14 mouse cellular contexts compared by ENCODE assay signal in genomic region chr3:108782364-108782895, GRCm38 (mm10). TPM values are rescaled to one million over a fixed set of nuclear protein-coding genes. Genes with fewer than 3 reads are reported as not detected.
DNase-seq lines count a peak whose midpoint lies in the region; ATAC-seq lines count a peak whose summit lies in the region.
"Had no signal": no experiment of that assay in that cellular context is flagged by ENCODE, and none has a peak within 500 bp of the region (broad histone marks: within the 10 kb centered on the region; RNA-seq: fewer than 3 reads in every experiment).

No protein-coding gene starts in this region.

- no peaks in the 10 kb centered on the region for H3K36me3 ChIP-seq in kidney, embryonic 15.5 days
- H3K36me3 ChIP-seq in embryonic facial prominence, embryonic 13.5 days = no peaks in the 10 kb centered on the region
- 0 out of 2 replicates have a peak, but pooled peaks cover 9% of the 10 kb centered on the region for H3K36me3 ChIP-seq in limb, embryonic 10.5 days
- H3K36me3 ChIP-seq: hindbrain, embryonic 15.5 days; midbrain, embryonic 12.5 days had no signal

- no peak overlapping the region for H3K4me3 ChIP-seq in kidney, embryonic 15.5 days (replicated peaks)
- no peak overlapping the region for H3K4me3 ChIP-seq in embryonic facial prominence, embryonic 13.5 days
- no peak overlapping the region for H3K4me3 ChIP-seq in limb, embryonic 10.5 days
- H3K4me3 ChIP-seq: forebrain, embryonic 13.5 days; hindbrain, embryonic 15.5 days; left cerebral cortex, adult 2 months; midbrain, embryonic 12.5 days had no signal

- ATAC-seq in kidney, embryonic 15.5 days (replicated peaks; ENCODE audit: low FRiP score) = 0 out of 2 replicates have a peak, but pooled peaks have one; percentile 22
- no peak for ATAC-seq in embryonic facial prominence, embryonic 13.5 days (ENCODE audit: insufficient number of reproducible peaks, insufficient read depth, low FRiP score, low TSS enrichment, low read depth)
- ATAC-seq in monocyte, adult 5-6 weeks (replicated peaks; ENCODE audit: insufficient number of reproducible peaks, low FRiP score, low TSS enrichment, poor library complexity, severe bottlenecking) = no peak
- ATAC-seq: forebrain, embryonic 13.5 days had no signal

- WGBS in kidney, embryonic 15.5 days = 54% methylated on average over 6 of the region's 6 CpGs
- 40% methylated on average over 6 of the region's 6 CpGs for WGBS in embryonic facial prominence, embryonic 13.5 days
- WGBS in limb, embryonic 10.5 days = 75% methylated on average over 6 of the region's 6 CpGs

- no peak for DNase-seq in kidney, postnatal 36 days
- DNase-seq in MN1 (ENCODE audit: low spot score) = peak; percentile 15
- DNase-seq in limb, embryonic 10.5 days (ENCODE audit: low spot score) = no peak
- DNase-seq in urinary bladder, postnatal 36 days (ENCODE audit: low spot score in 2 of 2) = no peak
- DNase-seq: adrenal gland, adult 2 months; cerebellum, adult 9-10 months had no signal

- no peak overlapping the region for H3K9ac ChIP-seq in kidney, embryonic 15.5 days
- no peak overlapping the region for H3K9ac ChIP-seq in embryonic facial prominence, embryonic 13.5 days
- H3K9ac ChIP-seq: forebrain, embryonic 13.5 days; hindbrain, embryonic 15.5 days; midbrain, embryonic 12.5 days had no signal

- H3K27ac ChIP-seq in kidney, embryonic 15.5 days = peak overlapping the region; percentile 60; the same call in 1 of the 2 replicates
- H3K27ac ChIP-seq in embryonic facial prominence, embryonic 13.5 days = peak overlapping the region; percentile 71
- H3K27ac ChIP-seq in limb, embryonic 10.5 days = peak overlapping the region; percentile 43
- H3K27ac ChIP-seq: forebrain, embryonic 13.5 days; hindbrain, embryonic 15.5 days; left cerebral cortex, adult 2 months; midbrain, embryonic 12.5 days had no signal

- H3K27me3 ChIP-seq in kidney, embryonic 15.5 days = no peaks in the 10 kb centered on the region
- H3K27me3 ChIP-seq in embryonic facial prominence, embryonic 13.5 days = no peaks in the 10 kb centered on the region
- no peaks in the 10 kb centered on the region for H3K27me3 ChIP-seq in limb, embryonic 10.5 days (ENCODE audit: low read depth, poor library complexity, severe bottlenecking)
- H3K27me3 ChIP-seq: forebrain, embryonic 13.5 days; hindbrain, embryonic 15.5 days; midbrain, embryonic 12.5 days had no signal

- H3K4me1 ChIP-seq in kidney, embryonic 15.5 days = no peaks in the 10 kb centered on the region
- H3K4me1 ChIP-seq in embryonic facial prominence, embryonic 13.5 days = peaks cover 26% of the 10 kb centered on the region
- peaks cover 24% of the 10 kb centered on the region for H3K4me1 ChIP-seq in limb, embryonic 10.5 days
- H3K4me1 ChIP-seq: midbrain, embryonic 12.5 days had no signal

- H3K4me2 ChIP-seq in kidney, embryonic 15.5 days = no peak overlapping the region
- H3K4me2 ChIP-seq in embryonic facial prominence, embryonic 13.5 days = no peak overlapping the region
- H3K4me2 ChIP-seq: forebrain, embryonic 13.5 days; hindbrain, embryonic 15.5 days; midbrain, embryonic 12.5 days had no signal

- H3K9me3 ChIP-seq in kidney, embryonic 15.5 days (replicated peaks) = 0 out of 2 replicates have a peak, but pooled peaks cover 5% of the 10 kb centered on the region
- H3K9me3 ChIP-seq in embryonic facial prominence, embryonic 13.5 days = 0 out of 2 replicates have a peak, but pooled peaks cover 4% of the 10 kb centered on the region
- H3K9me3 ChIP-seq in limb, embryonic 10.5 days (replicated peaks) = 0 out of 2 replicates have a peak, but pooled peaks cover 6% of the 10 kb centered on the region
- H3K9me3 ChIP-seq: hindbrain, embryonic 15.5 days had no signal

RNA-seq across cellular contexts. Expression of gene Aknad1, which starts 43.0 kb away (rescaled TPM):
- polyA plus RNA-seq in kidney, embryonic 15.5 days (2015; fragmentation: Nextera tagmentation; extraction: Ambion mirVana) = 0.05 and 0.10 TPM in 2 replicates
- 0.28 and 0.29 TPM in 2 replicates for polyA plus RNA-seq in embryonic facial prominence, embryonic 13.5 days (2015; fragmentation: Nextera tagmentation; extraction: Ambion mirVana)
- polyA plus RNA-seq in limb, embryonic 10.5 days (2016; fragmentation: Nextera tagmentation; extraction: Ambion mirVana) = 0.10 TPM in 1 of 2 replicates, not detected in the other
- total RNA-seq in monocyte, adult 5-6 weeks (2017) = not detected in 3 replicates
- total RNA-seq: adrenal gland, adult 2 months; left cerebral cortex, adult 2 months had no signal
- polyA plus RNA-seq: adrenal gland, adult 2 months; forebrain, embryonic 13.5 days; hindbrain, embryonic 15.5 days; small intestine, adult 2 months had no signal

RNA-seq across cellular contexts. Expression of gene Stxbp3, which starts 57.9 kb away (rescaled TPM):
- 34.9 and 35.6 TPM in 2 replicates for polyA plus RNA-seq in kidney, embryonic 15.5 days (2015; fragmentation: Nextera tagmentation; extraction: Ambion mirVana)
- 39.3 and 40.2 TPM in 2 replicates for polyA plus RNA-seq in embryonic facial prominence, embryonic 13.5 days (2015; fragmentation: Nextera tagmentation; extraction: Ambion mirVana)
- 20.8 and 24.6 TPM in 2 replicates for polyA plus RNA-seq in limb, embryonic 10.5 days (2016; fragmentation: Nextera tagmentation; extraction: Ambion mirVana)
- total RNA-seq in monocyte, adult 5-6 weeks (2017) = 93.4 to 111 TPM (median 93.8 TPM) in 3 replicates
